Mouse (Mus musculus) myocyte (in vitro differentiated cells): Measurements from ENCODE around the gene Atp2a1. TPM values are rescaled to one million over a fixed set of nuclear protein-coding genes. Genes with fewer than 3 reads are reported as not detected.

Experiments used
- H3K27me3 ChIP-seq: one replicate; pipeline ENCODE4 v1.6.1; 2011; ENCODE audit not compliant: control insufficient read depth, insufficient read depth, insufficient read length
- H3K36me3 ChIP-seq: one replicate; pipeline ENCODE4 v1.6.1; 2011; ENCODE audit not compliant: control insufficient read depth, insufficient read depth
- H3K4me2 ChIP-seq: one replicate; pipeline ENCODE4 v1.6.1; 2011; ENCODE audit warnings: low read depth, control low read depth
- H3K4me3 ChIP-seq: one replicate; pipeline ENCODE4 v1.5.1; 2011; ENCODE audit warnings: mild to moderate bottlenecking, control low read depth, moderate library complexity
- H3K79me2 ChIP-seq: one replicate; pipeline ENCODE4 v1.6.1; 2011; ENCODE audit not compliant: control insufficient read depth, insufficient read depth
- H3ac ChIP-seq: one replicate; pipeline ENCODE4 v1.6.1; 2011; ENCODE audit not compliant: control insufficient read depth, insufficient read length
- CEBPB ChIP-seq: IDR thresholded peaks from 2 replicates; pipeline ENCODE4 v1.6.1; 2011; ENCODE audit warnings: mild to moderate bottlenecking, moderate library complexity; ENCODE audit not compliant: poor library complexity, insufficient read depth, severe bottlenecking
- E2F4 ChIP-seq: IDR thresholded peaks from one replicate; pipeline ENCODE4 v1.6.1; 2011; ENCODE audit warnings: mild to moderate bottlenecking, control low read depth, moderate library complexity; ENCODE audit not compliant: insufficient read depth
- MAX ChIP-seq: IDR thresholded peaks from one replicate; pipeline ENCODE4 v1.6.1; 2011; ENCODE audit warnings: low read depth, mild to moderate bottlenecking, control low read depth
- MYOD1 ChIP-seq, 3 experiments: IDR thresholded peaks; one replicate each; pipeline ENCODE4 v1.6.1; 2011; ENCODE audit warnings: control low read depth in 2 of 3, low read depth in 2 of 3, mild to moderate bottlenecking in 2 of 3, moderate library complexity in 1 of 3; ENCODE audit not compliant: insufficient read length in 2 of 3, control insufficient read depth in 1 of 3
- MYOG ChIP-seq, 3 experiments: IDR thresholded peaks; one replicate each; pipeline ENCODE4 v1.6.1; 2011; ENCODE audit warnings: control low read depth in 2 of 3, low read depth in 2 of 3, mild to moderate bottlenecking in 2 of 3; ENCODE audit not compliant: insufficient read length in 2 of 3, control insufficient read depth in 1 of 3, insufficient read depth in 1 of 3
- POLR2A ChIP-seq: IDR thresholded peaks from one replicate; pipeline ENCODE4 v1.6.1; 2011; ENCODE audit warnings: low read depth, mild to moderate bottlenecking, control low read depth, moderate library complexity; ENCODE audit not compliant: insufficient read length
- POLR2AphosphoS2 ChIP-seq: IDR thresholded peaks from one replicate; pipeline ENCODE4 v1.6.1; 2011; ENCODE audit warnings: low read depth, control low read depth; ENCODE audit not compliant: insufficient read length
- REST ChIP-seq: IDR thresholded peaks from one replicate; pipeline ENCODE4 v1.6.1; 2011; ENCODE audit warnings: mild to moderate bottlenecking, control low read depth, moderate library complexity; ENCODE audit not compliant: insufficient read depth, insufficient read length
- SRF ChIP-seq: IDR thresholded peaks from one replicate; pipeline ENCODE4 v1.6.1; 2011; ENCODE audit warnings: low read depth; ENCODE audit not compliant: control insufficient read depth, insufficient read length
- TCF12 ChIP-seq: IDR thresholded peaks from one replicate; pipeline ENCODE4 v1.6.1; 2011; ENCODE audit warnings: mild to moderate bottlenecking, control low read depth; ENCODE audit not compliant: poor library complexity, insufficient read depth, severe bottlenecking
- TCF3 ChIP-seq: IDR thresholded peaks from one replicate; pipeline ENCODE4 v1.6.1; 2011; ENCODE audit warnings: low read depth, control low read depth; ENCODE audit not compliant: insufficient read length
- USF1 ChIP-seq: IDR thresholded peaks from one replicate; pipeline ENCODE4 v1.6.1; 2011; ENCODE audit warnings: low read depth, mild to moderate bottlenecking, control low read depth, moderate library complexity
- polyA plus RNA-seq: library from polyadenylated mRNA; unstranded; fragments of >200 nt; fragmentation: generic; extraction: Trizol; gene quantifications from one replicate; pipeline ENCODE4 v1.2.1, GENCODE M21; 2012; ENCODE audit warnings: missing spikeins

Atp2a1 gene
- polyA plus RNA-seq, 1 experiment = 1,699 TPM

DNA sequence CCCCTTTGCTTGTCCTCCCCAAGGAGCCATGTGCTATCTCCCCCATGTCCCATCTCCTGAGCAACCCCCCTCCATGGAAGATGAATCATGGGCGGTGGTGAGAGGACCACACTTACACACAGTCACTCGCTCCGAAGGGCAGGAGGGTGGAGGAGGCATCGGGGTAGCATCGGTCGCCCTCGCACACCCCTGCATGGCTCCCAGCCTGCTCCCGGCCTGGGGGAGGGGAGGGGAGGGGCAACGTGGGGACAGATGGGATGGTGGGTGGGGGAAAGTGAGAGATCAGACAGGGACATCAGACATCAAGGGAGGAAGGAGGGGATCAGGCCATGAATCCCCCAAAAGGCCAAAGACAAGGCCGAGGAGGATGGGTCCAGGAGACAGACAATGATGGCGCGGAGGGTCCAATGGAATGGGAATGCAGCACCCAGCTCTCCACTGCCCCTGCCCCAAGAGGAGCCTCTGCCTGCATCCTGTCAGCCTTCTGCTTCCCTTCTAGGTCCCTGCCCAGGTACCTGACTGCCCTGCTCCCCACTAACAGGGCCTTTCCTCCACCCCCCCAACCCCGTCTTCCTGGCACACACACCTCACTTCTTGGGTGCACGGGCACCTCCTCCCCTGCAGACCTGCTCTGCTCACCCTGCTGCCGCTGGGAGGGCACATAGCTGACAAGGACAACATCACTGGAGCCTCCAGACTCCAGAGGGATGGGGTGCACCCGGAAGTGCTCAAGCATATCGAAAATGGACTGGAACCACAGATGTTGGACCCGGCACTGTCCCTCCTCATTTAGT is 5.1 kb upstream of the Atp2a1 start:
- no peak overlapping the region for H3K4me3 ChIP-seq

DNA sequence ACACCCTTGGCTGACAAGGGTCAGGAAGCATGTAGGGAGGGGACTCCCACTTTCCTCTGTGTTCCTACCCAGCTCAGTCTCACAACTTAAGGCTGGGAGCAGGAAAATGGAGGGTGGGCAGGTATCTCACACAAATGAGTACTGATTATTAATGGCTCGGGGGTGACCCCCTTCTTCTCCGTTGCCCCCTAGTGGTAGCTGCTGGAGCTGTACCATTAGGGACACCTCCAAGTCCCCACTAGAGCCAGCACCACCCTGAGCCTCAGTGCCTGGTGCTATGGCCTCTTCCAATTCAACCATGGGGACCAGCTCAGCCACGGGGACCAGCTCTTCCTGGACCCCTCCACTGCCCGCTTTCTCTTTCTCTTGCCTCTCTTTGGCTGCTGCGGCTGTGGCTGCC is 4.4 kb upstream of the Atp2a1 start:
- TF ChIP-seq POLR2AphosphoS2 (peak; percentile 9), E2F4 (no peak)
- Histone ChIP-seq H3K36me3 (peaks cover 23% of the 10 kb centered on the region), H3K4me3 (no peak overlapping the region), H3K4me2 (peak overlapping the region; percentile 32), H3K79me2 (peaks cover 9% of the 10 kb centered on the region), H3K27me3 (no peaks in the 10 kb centered on the region), H3ac (no peak overlapping the region)

More for the DNA sequence above, 5.1 kb upstream of the Atp2a1 start:
- Histone ChIP-seq H3K79me2 (peaks cover 8% of the 10 kb centered on the region), H3ac (no peak overlapping the region), H3K36me3 (peaks cover 23% of the 10 kb centered on the region), H3K4me2 (no peak overlapping the region), H3K27me3 (no peaks in the 10 kb centered on the region)
- no peak for TF ChIP-seq CEBPB
- TF ChIP-seq MYOD1 (IDR thresholded peaks at IDR 0.05; ENCODE audit: control insufficient read depth in 1 of 3, insufficient read length in 2 of 3, low read depth in 2 of 3) = no peak
- TF ChIP-seq REST = no peak
- TF ChIP-seq POLR2AphosphoS2 = peak; percentile 49
- TF ChIP-seq TCF12 = no peak

DNA sequence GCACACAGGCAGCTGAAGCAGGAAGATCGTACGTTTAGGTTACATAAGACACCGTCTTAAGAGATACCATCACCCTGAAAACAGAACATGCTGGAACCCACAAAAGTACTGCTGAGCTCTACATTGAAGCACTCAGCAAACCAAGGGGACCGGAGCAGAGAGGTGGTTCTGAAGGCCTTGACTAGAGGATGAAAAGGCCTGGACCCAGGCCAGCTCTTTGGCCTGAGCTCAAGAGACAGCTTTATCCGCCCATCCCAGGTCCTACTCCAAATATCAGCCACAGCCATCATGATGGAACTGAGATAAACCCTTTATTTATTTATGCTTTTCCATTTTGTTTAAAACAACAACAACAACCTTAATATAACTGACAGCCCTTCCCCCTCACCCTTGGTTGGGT is 3.8 kb upstream of the Atp2a1 start:
- H3K79me2 ChIP-seq = peaks cover 10% of the 10 kb centered on the region
- peak overlapping the region; percentile 32 for H3K4me2 ChIP-seq
- no peak overlapping the region for H3ac ChIP-seq
- no peak for TF ChIP-seq REST
- TF ChIP-seq USF1 = no peak
- no peak for TF ChIP-seq SRF
- TF ChIP-seq E2F4 = no peak
- TF ChIP-seq POLR2A = no peak
- TF ChIP-seq MAX = no peak
- no peak for TF ChIP-seq POLR2AphosphoS2
- no peak for TF ChIP-seq CEBPB
- TF ChIP-seq MYOD1 (IDR thresholded peaks at IDR 0.05; ENCODE audit: control insufficient read depth in 1 of 3, insufficient read length in 2 of 3, low read depth in 2 of 3) = no peak
- TF ChIP-seq MYOG (IDR thresholded peaks at IDR 0.05; ENCODE audit: control insufficient read depth in 1 of 3, insufficient read depth in 1 of 3, insufficient read length in 2 of 3, low read depth in 2 of 3) = no peak
- no peak for TF ChIP-seq TCF12
- no peak for TF ChIP-seq TCF3
- H3K27me3 ChIP-seq = no peaks in the 10 kb centered on the region
- H3K4me3 ChIP-seq = no peak overlapping the region
- H3K36me3 ChIP-seq = peaks cover 23% of the 10 kb centered on the region

DNA sequence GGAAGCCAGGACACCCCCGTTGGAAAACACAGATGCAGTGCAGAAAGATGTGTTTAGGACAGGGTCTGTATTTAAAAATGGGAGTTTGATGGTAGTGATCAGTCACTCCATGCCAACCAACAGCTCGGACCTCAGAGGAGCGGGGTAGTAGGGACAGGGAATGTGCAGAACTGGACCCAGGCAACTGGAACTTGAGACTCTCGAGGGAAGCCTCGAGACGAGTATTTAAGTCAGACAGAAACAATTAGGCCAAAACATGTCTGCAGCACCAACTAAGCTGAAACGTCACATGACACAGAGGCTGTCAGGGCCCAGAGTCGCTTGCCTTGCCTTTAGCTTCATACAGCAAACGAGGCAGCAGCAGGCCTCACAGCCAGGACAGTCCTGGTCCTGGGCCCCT is 3.2 kb upstream of the Atp2a1 start:
- TF ChIP-seq POLR2AphosphoS2 = peak; percentile 63
- no peak for TF ChIP-seq MYOG (IDR thresholded peaks at IDR 0.05; ENCODE audit: control insufficient read depth in 1 of 3, insufficient read depth in 1 of 3, insufficient read length in 2 of 3, low read depth in 2 of 3)
- Histone ChIP-seq H3K27me3 (no peaks in the 10 kb centered on the region), H3ac (no peak overlapping the region), H3K4me3 (no peak overlapping the region), H3K4me2 (peak overlapping the region; percentile 62), H3K36me3 (peaks cover 18% of the 10 kb centered on the region), H3K79me2 (peaks cover 8% of the 10 kb centered on the region)

DNA sequence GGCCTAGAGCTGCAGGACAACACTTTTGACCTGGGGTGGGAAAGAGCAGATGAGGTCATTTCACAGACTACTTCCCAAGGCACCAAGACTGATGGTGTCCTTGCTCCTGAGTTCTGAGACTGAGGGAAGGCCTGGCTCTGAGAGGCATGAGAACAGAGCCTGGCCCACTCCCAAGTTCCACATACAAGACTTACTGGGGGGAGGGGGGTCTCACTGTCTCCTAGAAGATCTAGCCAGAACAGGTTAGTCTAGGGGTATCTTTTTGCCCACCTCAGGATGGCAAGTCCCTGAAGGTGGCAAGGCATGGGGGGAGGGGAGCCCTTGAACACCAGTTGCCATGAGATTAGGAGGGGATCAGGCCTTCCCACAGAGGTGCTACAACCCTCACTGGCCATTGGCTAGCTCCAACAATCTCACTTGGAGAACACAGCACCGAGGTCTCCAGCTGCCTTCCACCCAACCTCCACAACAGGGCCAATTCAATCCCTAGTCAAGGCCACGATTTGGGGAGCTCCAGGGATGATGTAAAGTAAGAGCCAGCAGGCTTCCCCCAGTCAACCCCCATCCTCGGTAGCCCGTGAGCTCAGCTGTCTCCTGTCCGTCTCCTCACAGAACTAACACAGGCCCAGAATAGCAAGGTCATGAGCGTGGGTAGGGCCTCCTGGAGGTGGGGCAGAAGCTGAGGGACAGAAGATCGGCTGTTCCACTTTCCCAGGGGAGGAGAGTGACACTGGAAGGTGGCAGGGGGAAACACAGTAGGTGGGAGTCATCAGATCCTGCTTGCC is 2.5 kb upstream of the Atp2a1 start:
- Histone ChIP-seq H3K36me3 (peaks cover 14% of the 10 kb centered on the region), H3K79me2 (peaks cover 8% of the 10 kb centered on the region), H3K27me3 (no peaks in the 10 kb centered on the region), H3ac (no peak overlapping the region), H3K4me2 (peak overlapping the region; percentile 82), H3K4me3 (peak overlapping the region; percentile 54)
- peak; percentile 95 to 97 (median 96) for TF ChIP-seq MYOD1 (IDR thresholded peaks at IDR 0.05; ENCODE audit: control insufficient read depth in 1 of 3, insufficient read length in 2 of 3, low read depth in 2 of 3)
- peak; percentile 59 for TF ChIP-seq TCF3
- TF ChIP-seq MYOG (IDR thresholded peaks at IDR 0.05; ENCODE audit: control insufficient read depth in 1 of 3, insufficient read depth in 1 of 3, insufficient read length in 2 of 3, low read depth in 2 of 3) = peak; percentile 47 to 87 (median 47)
- TF ChIP-seq POLR2A = peak; percentile 45
- TF ChIP-seq CEBPB = no peak
- peak; percentile 89 for TF ChIP-seq TCF12
- TF ChIP-seq E2F4 = no peak
- no peak for TF ChIP-seq MAX
- no peak for TF ChIP-seq USF1
- TF ChIP-seq REST = no peak
- peak; percentile 67 for TF ChIP-seq POLR2AphosphoS2
- no peak for TF ChIP-seq SRF
